ENCODE assay signal across 9 mouse cellular contexts in the genomic region with DNA sequence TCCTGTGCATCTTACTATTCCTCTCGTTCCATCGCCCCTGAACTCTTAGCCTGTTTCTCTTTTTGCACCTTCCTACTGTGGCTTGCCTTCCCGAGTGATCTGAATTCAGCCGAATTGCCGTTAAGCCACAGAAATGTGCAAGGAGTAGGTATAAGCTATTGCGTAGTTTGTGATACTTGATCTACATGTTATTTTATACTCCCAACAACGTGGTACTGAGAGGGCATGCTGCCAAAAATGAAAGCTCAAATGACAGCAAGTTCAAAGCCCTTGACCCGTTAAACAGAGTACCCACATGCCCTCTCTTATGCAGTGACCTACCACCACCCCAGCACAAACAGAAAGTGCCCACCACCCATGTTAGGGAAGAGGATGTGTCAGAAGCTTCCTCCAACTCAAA. TPM values are rescaled to one million over a fixed set of nuclear protein-coding genes. Genes with fewer than 3 reads are reported as not detected.
DNase-seq lines count a peak whose midpoint lies in the region; ATAC-seq and TF ChIP-seq lines count a peak whose summit lies in the region.
"Had no signal": no experiment of that assay in that cellular context is flagged by ENCODE, and none has a peak within 500 bp of the region (broad histone marks: within the 10 kb centered on the region; RNA-seq: fewer than 3 reads in every experiment).

No protein-coding gene starts in this region.

- H3K9ac ChIP-seq in CH12.LX (ENCODE audit: insufficient read depth, low read depth), result peak overlapping the region; percentile 87
- H3K9ac ChIP-seq in forebrain, embryonic 14.5 days (ENCODE audit: low read length), result peak overlapping the region; percentile 95
- H3K9ac ChIP-seq in limb, embryonic 15.5 days, result peak overlapping the region; percentile 97
- H3K9ac ChIP-seq in stomach, embryonic 14.5 days (replicated peaks; ENCODE audit: low read depth, low read length), result peak overlapping the region; percentile 95

- no peak for TF ChIP-seq CTCF in cerebellum, adult 2 months (IDR thresholded peaks at IDR 0.05; ENCODE audit: borderline replicate concordance, insufficient read depth, low read depth, low read length)
- TF ChIP-seq CTCF in CH12.LX (conservative IDR thresholded peaks at IDR 0.05 in 1 of 2, IDR thresholded peaks at IDR 0.05 in 1 of 2; ENCODE audit: low read depth in 2 of 2, low read length in 2 of 2), result no peak

- in situ Hi-C loops in CH12.LX (cut with MboI; ENCODE audit: low pct_ligation_motif_present, low pct_unique_long_range_greater_than_20kb, low sequenced_read_pairs), result loop anchor here (10.0 kb wide), 1 partner anchor 120 kb away; no protein-coding TSS in a partner anchor

- no peak for DNase-seq in cerebellum, adult 2 months
- DNase-seq in cerebellum, postnatal 36 days, result no peak
- DNase-seq in CH12.LX (ENCODE audit: extremely low read depth), result no peak
- no peak for DNase-seq in forebrain, embryonic 14.5 days (ENCODE audit: low spot score)
- no peak for DNase-seq in right cerebral cortex, postnatal 25 days
- DNase-seq in spleen, postnatal 14 days (ENCODE audit: low spot score in 2 of 2), result no peak

- H3K27me3 ChIP-seq in cerebellum, adult 2 months (ENCODE audit: control insufficient read depth, insufficient read depth, low read length), result no peaks in the 10 kb centered on the region; the same call in 1 of the 2 replicates
- peaks cover 1% of the 10 kb centered on the region for H3K27me3 ChIP-seq in CH12.LX (replicated peaks)
- no peaks in the 10 kb centered on the region for H3K27me3 ChIP-seq in forebrain, embryonic 14.5 days (replicated peaks; ENCODE audit: control insufficient read depth, insufficient read depth, low read length)
- no peaks in the 10 kb centered on the region for H3K27me3 ChIP-seq in limb, embryonic 15.5 days
- H3K27me3 ChIP-seq in stomach, embryonic 14.5 days (ENCODE audit: control insufficient read depth, insufficient read depth, low read length), result no peaks in the 10 kb centered on the region

- ATAC-seq in forebrain, embryonic 14.5 days, result no peak
- no peak for ATAC-seq in limb, embryonic 15.5 days (ENCODE audit: insufficient number of reproducible peaks, low FRiP score, low TSS enrichment, low read depth)
- no peak for ATAC-seq in stomach, embryonic 14.5 days (ENCODE audit: insufficient number of reproducible peaks, insufficient read depth, low FRiP score, low read depth)

- H3K79me2 ChIP-seq in CH12.LX (replicated peaks; ENCODE audit: control insufficient read depth, extremely low read depth, insufficient read depth, poor library complexity, severe bottlenecking), result peaks cover 25% of the 10 kb centered on the region

- peak overlapping the region; percentile 97 for H3K4me2 ChIP-seq in CH12.LX (ENCODE audit: insufficient read depth, low read depth, poor library complexity, severe bottlenecking)
- H3K4me2 ChIP-seq in forebrain, embryonic 14.5 days (ENCODE audit: low read length), result peak overlapping the region; percentile 93
- peak overlapping the region; percentile 74 for H3K4me2 ChIP-seq in limb, embryonic 15.5 days
- H3K4me2 ChIP-seq in stomach, embryonic 14.5 days (replicated peaks; ENCODE audit: low read depth, low read length), result peak overlapping the region; percentile 84

- peaks cover 31 to 44% of the 10 kb centered on the region in 2 experiments for H3K36me3 ChIP-seq in CH12.LX (replicated peaks in 1 of 2; ENCODE audit: control insufficient read depth in 1 of 2, insufficient read depth in 1 of 2, low read length in 1 of 2)
- H3K36me3 ChIP-seq in forebrain, embryonic 14.5 days (ENCODE audit: control insufficient read depth, insufficient read depth, low read length), result peaks cover 33% of the 10 kb centered on the region
- peaks cover 30% of the 10 kb centered on the region for H3K36me3 ChIP-seq in limb, embryonic 15.5 days
- H3K36me3 ChIP-seq in stomach, embryonic 14.5 days (ENCODE audit: control insufficient read depth, insufficient read depth, low read length), result peaks cover 20% of the 10 kb centered on the region

- WGBS in cerebellum, adult 2 months, result 3% methylated on average over 8 of the region's 8 CpGs
- 6% methylated on average over 8 of the region's 8 CpGs for WGBS in forebrain, embryonic 14.5 days
- 1% methylated on average over 8 of the region's 8 CpGs for WGBS in limb, embryonic 15.5 days
- 4% methylated on average over 8 of the region's 8 CpGs for WGBS in stomach, embryonic 14.5 days

- peaks cover 10% of the 10 kb centered on the region for H3K4me1 ChIP-seq in cerebellum, adult 2 months (ENCODE audit: control insufficient read depth, insufficient read depth, low read length)
- H3K4me1 ChIP-seq in CH12.LX (ENCODE audit: control insufficient read depth in 1 of 2, insufficient read depth in 2 of 2), result peaks cover 3 to 27% of the 10 kb centered on the region in 2 experiments; a peak in 3 of 4 replicates
- H3K4me1 ChIP-seq in forebrain, embryonic 14.5 days (ENCODE audit: control insufficient read depth, insufficient read depth, low read length), result peaks cover 10% of the 10 kb centered on the region
- peaks cover 17% of the 10 kb centered on the region for H3K4me1 ChIP-seq in limb, embryonic 15.5 days
- H3K4me1 ChIP-seq in stomach, embryonic 14.5 days (ENCODE audit: control insufficient read depth, insufficient read depth, low read length), result peaks cover 9% of the 10 kb centered on the region

- H3K4me3 ChIP-seq in cerebellum, adult 2 months (replicated peaks; ENCODE audit: insufficient read depth, low read depth, low read length), result peak overlapping the region; percentile 96
- H3K4me3 ChIP-seq in CH12.LX (replicated peaks in 1 of 3; ENCODE audit: low read depth in 2 of 3, low read length in 2 of 3, poor library complexity in 1 of 3), result peak overlapping the region; percentile 88 to 94 (median 92)
- H3K4me3 ChIP-seq in forebrain, embryonic 14.5 days (ENCODE audit: low read depth, low read length), result peak overlapping the region; percentile 98
- H3K4me3 ChIP-seq in limb, embryonic 15.5 days, result peak overlapping the region; percentile 96
- peak overlapping the region; percentile 98 for H3K4me3 ChIP-seq in stomach, embryonic 14.5 days (ENCODE audit: low read depth, low read length)

- TF ChIP-seq POLR2A in cerebellum, adult 2 months (IDR thresholded peaks at IDR 0.05; ENCODE audit: borderline replicate concordance, insufficient read depth, low read length), result no peak
- no peak for TF ChIP-seq POLR2A in CH12.LX (IDR thresholded peaks at IDR 0.05; ENCODE audit: low read depth, low read length)

- no peaks in the 10 kb centered on the region for H3K9me3 ChIP-seq in CH12.LX (replicated peaks; ENCODE audit: low read length)
- no peaks in the 10 kb centered on the region for H3K9me3 ChIP-seq in forebrain, embryonic 14.5 days (replicated peaks; ENCODE audit: control insufficient read depth, low read length)
- no peaks in the 10 kb centered on the region for H3K9me3 ChIP-seq in limb, embryonic 15.5 days
- no peaks in the 10 kb centered on the region for H3K9me3 ChIP-seq in stomach, embryonic 14.5 days (ENCODE audit: control insufficient read depth, low read depth, low read length)

- TF ChIP-seq RAD21 in CH12.LX (IDR thresholded peaks at IDR 0.05; ENCODE audit: low read depth, low read length), result no peak

- no peak for TF ChIP-seq EP300 in CH12.LX (IDR thresholded peaks at IDR 0.05; ENCODE audit: low read length)

- no peak overlapping the region for H3K27ac ChIP-seq in cerebellum, adult 2 months (ENCODE audit: insufficient read depth, low read length)
- no peak overlapping the region for H3K27ac ChIP-seq in CH12.LX (ENCODE audit: insufficient read depth, low read depth)
- H3K27ac ChIP-seq in forebrain, embryonic 14.5 days (ENCODE audit: low read depth, low read length), result no peak overlapping the region
- H3K27ac ChIP-seq in limb, embryonic 15.5 days, result peak overlapping the region; percentile 82; the same call in 1 of the 2 replicates
- H3K27ac ChIP-seq in stomach, embryonic 14.5 days (ENCODE audit: low read length), result no peak overlapping the region

- dilution Hi-C loops in CH12.LX (cut with MboI; ENCODE audit: extremely low pct_ligation_motif_present, extremely low pct_unique_long_range_greater_than_20kb, low sequenced_read_pairs), result no loop called here

RNA-seq across cellular contexts. Expression of a gene that starts 0.6 kb away (rescaled TPM):
- 92.2 and 96.9 TPM in 2 replicates for polyA plus RNA-seq in cerebellum, adult 2 months (2012; rRNA removed)
- total RNA-seq in CH12.LX (2012; rRNA removed) (116 and 119 TPM in 2 replicates), CH12.LX (2014; rRNA removed) (86.9 and 92.0 TPM in 2 replicates)
- polyA plus RNA-seq in CH12.LX (2012; ENCODE audit: insufficient read length, low read depth), result 170 and 172 TPM in 2 replicates
- 70.8 and 91.0 TPM in 2 replicates for polyA plus RNA-seq in forebrain, embryonic 14.5 days (2014; fragmentation: Nextera tagmentation; extraction: Ambion mirVana)
- 67.8 and 85.2 TPM in 2 replicates for polyA plus RNA-seq in limb, embryonic 15.5 days (2015; fragmentation: Nextera tagmentation; extraction: Ambion mirVana)
- 110 and 113 TPM in 2 replicates for polyA plus RNA-seq in stomach, embryonic 14.5 days (2014; fragmentation: Nextera tagmentation; extraction: Ambion mirVana)

RNA-seq across cellular contexts. Expression of a gene that starts 4.9 kb away (rescaled TPM):
- polyA plus RNA-seq in cerebellum, adult 2 months (2012; rRNA removed), result 0.82 and 1.1 TPM in 2 replicates
- 0.13 TPM in 2 replicates for total RNA-seq in CH12.LX (2012; rRNA removed)
- 0.12 TPM in 2 replicates for total RNA-seq in CH12.LX (2014; rRNA removed)
- 0.10 and 0.11 TPM in 2 replicates for polyA plus RNA-seq in CH12.LX (2012; ENCODE audit: insufficient read length, low read depth)
- not detected in 2 replicates for polyA plus RNA-seq in forebrain, embryonic 14.5 days (2014; fragmentation: Nextera tagmentation; extraction: Ambion mirVana)
- 1.5 and 2.0 TPM in 2 replicates for polyA plus RNA-seq in limb, embryonic 15.5 days (2015; fragmentation: Nextera tagmentation; extraction: Ambion mirVana)
- not detected in 2 replicates for polyA plus RNA-seq in stomach, embryonic 14.5 days (2014; fragmentation: Nextera tagmentation; extraction: Ambion mirVana)

RNA-seq across cellular contexts. Expression of a gene that starts 15.3 kb away (rescaled TPM):
- polyA plus RNA-seq in cerebellum, adult 2 months (2012; rRNA removed), result 75.4 and 79.6 TPM in 2 replicates
- total RNA-seq in CH12.LX (2012; rRNA removed) (0.13 TPM in 1 of 2 replicates, not detected in the other), CH12.LX (2014; rRNA removed) (not detected in 2 replicates)
- not detected in 2 replicates for polyA plus RNA-seq in CH12.LX (2012; ENCODE audit: insufficient read length, low read depth)
- polyA plus RNA-seq in forebrain, embryonic 14.5 days (2014; fragmentation: Nextera tagmentation; extraction: Ambion mirVana), result 28.6 and 35.1 TPM in 2 replicates
- polyA plus RNA-seq in limb, embryonic 15.5 days (2015; fragmentation: Nextera tagmentation; extraction: Ambion mirVana), result 2.3 and 2.5 TPM in 2 replicates
- 4.7 and 4.9 TPM in 2 replicates for polyA plus RNA-seq in stomach, embryonic 14.5 days (2014; fragmentation: Nextera tagmentation; extraction: Ambion mirVana)

RNA-seq across cellular contexts. Expression of a gene that starts 40.6 kb away (rescaled TPM):
- polyA plus RNA-seq in cerebellum, adult 2 months (2012; rRNA removed), result not detected in 2 replicates
- total RNA-seq in CH12.LX (2012; rRNA removed), result not detected in 2 replicates
- total RNA-seq in CH12.LX (2014; rRNA removed), result not detected in 2 replicates
- polyA plus RNA-seq in CH12.LX (2012; ENCODE audit: insufficient read length, low read depth), result not detected in 2 replicates
- not detected in 2 replicates for polyA plus RNA-seq in forebrain, embryonic 14.5 days (2014; fragmentation: Nextera tagmentation; extraction: Ambion mirVana)
- polyA plus RNA-seq in limb, embryonic 15.5 days (2015; fragmentation: Nextera tagmentation; extraction: Ambion mirVana), result not detected in 2 replicates
- not detected in 2 replicates for polyA plus RNA-seq in stomach, embryonic 14.5 days (2014; fragmentation: Nextera tagmentation; extraction: Ambion mirVana)
- polyA plus RNA-seq: large intestine, adult 2 months had no signal

RNA-seq across cellular contexts. Expression of a gene that starts 50.0 kb away (rescaled TPM):
- not detected in 2 replicates for polyA plus RNA-seq in cerebellum, adult 2 months (2012; rRNA removed)
- total RNA-seq in CH12.LX (2012; rRNA removed), result not detected in 2 replicates
- total RNA-seq in CH12.LX (2014; rRNA removed), result not detected in 2 replicates
- not detected in 2 replicates for polyA plus RNA-seq in CH12.LX (2012; ENCODE audit: insufficient read length, low read depth)
- polyA plus RNA-seq in forebrain, embryonic 14.5 days (2014; fragmentation: Nextera tagmentation; extraction: Ambion mirVana), result not detected in 2 replicates
- not detected in 2 replicates for polyA plus RNA-seq in limb, embryonic 15.5 days (2015; fragmentation: Nextera tagmentation; extraction: Ambion mirVana)
- polyA plus RNA-seq in stomach, embryonic 14.5 days (2014; fragmentation: Nextera tagmentation; extraction: Ambion mirVana), result not detected in 2 replicates
- polyA plus RNA-seq: large intestine, adult 2 months had no signal
